Mouse (Mus musculus) embryonic stem cell, embryonic (primary cell): ENCODE results near the gene Tex19.2.
"Not testable (repeated sequence)": the region's sequence is repeated elsewhere in the genome, so short reads cannot be mapped to it uniquely, and the experiment has no call there.

Source experiments
- CTCF ChIA-PET, 4 experiments: fragments of 300-600 bp in 2 of 4; fragments of 350-600 bp in 2 of 4; sonication (Branson Sonifier 250); formaldehyde crosslinking; loops; one replicate each; lab custom pipeline; 2022; ENCODE audit warnings: inconsistent platforms in 2 of 4; lab: Charles Lee
- POLR2A ChIA-PET, 4 experiments: fragments of 300-600 bp in 2 of 4; fragments of 350-600 bp in 2 of 4; sonication (Branson Sonifier 250); formaldehyde crosslinking; loops; one replicate each; lab custom pipeline; 2022; ENCODE audit warnings: antibody characterized with exemption in 4 of 4, inconsistent platforms in 1 of 4; lab: Charles Lee

Tex19.2 gene

DNA sequence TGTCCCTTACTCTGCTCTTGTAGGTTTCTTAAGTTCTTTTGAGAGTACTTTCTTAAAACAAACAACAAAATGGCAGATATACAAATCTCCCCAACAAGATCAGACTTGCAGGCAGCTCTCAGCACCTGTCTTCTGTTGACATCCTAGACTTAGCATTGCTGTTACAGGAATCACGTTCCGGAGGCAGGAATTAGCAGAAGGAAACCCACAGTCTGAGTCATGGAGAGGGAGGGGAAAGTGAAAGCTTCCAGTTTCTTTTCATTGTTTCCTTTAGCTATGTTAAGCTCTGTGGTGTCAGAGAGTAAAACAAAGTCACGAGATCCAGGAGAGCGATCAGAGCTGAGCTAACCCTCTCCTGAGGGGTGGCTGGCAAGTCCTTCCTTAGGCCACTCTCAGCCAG is 27.5 kb downstream of the Tex19.2 start:
- ChIA-PET CTCF (interaction anchor here in 1 of 4 experiments (0.6 to 0.8 kb wide), 3 partner anchors 38 to 627 kb away, joined by 4 to 6 read pairs (median 5); partner anchors contain the start of gene Mrpl12), POLR2A (interaction anchor here in 3 of 4 experiments (0.6 to 1.7 kb wide), 5 partner anchors 34 to 138 kb away, joined by 3 to 7 read pairs (median 3); partner anchors contain the start of genes Tex19.1 (in 2 of the 3) and Cybc1 (in 1 of the 3))

DNA sequence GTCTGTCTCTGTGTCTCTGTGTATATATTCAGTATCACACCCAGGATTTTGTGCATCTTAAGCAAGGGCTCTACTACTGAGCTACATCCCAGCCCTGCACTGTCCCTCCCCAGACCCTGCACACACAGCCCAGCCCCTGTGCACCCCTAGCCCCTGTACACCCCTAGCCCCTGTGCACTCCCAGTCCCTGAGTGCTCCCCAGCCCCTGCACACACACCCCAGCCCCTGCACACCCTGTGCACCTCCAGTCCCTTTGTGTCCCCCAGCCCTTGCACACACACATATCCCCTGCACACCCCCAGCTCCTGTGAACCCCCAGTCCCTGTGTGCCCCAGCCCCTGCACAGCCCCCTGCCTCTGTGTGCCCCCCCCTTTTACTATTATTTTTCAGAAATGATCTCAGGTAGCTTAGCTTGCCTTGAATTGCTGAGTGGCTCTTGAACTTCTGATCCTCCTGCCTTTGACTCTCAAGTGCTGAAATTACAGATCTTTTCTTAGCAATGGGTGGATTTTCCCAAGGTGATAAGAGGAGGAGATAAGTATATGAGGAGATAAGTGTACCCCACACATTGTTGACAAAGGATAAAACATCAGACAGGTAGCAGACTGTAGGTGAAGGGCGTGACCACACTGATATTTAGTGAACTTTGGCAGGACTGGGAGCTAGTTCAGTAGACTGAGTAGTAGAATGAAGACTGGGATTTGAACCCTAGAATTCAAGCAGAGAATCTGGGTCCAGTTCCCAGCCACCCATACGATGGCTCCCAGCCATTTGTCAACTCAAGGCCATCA is 28.5 kb downstream of the Tex19.2 start:
- CTCF ChIA-PET = interaction anchor here in 1 of 4 experiments (0.6 kb wide), 1 partner anchor 19 kb away, joined by 3 read pairs; no protein-coding TSS in a partner anchor
- POLR2A ChIA-PET = interaction anchor here in 1 of 4 experiments (1.7 kb wide), 1 partner anchor 56 kb away, joined by 7 read pairs; the partner anchor contains the start of gene Tex19.1

DNA sequence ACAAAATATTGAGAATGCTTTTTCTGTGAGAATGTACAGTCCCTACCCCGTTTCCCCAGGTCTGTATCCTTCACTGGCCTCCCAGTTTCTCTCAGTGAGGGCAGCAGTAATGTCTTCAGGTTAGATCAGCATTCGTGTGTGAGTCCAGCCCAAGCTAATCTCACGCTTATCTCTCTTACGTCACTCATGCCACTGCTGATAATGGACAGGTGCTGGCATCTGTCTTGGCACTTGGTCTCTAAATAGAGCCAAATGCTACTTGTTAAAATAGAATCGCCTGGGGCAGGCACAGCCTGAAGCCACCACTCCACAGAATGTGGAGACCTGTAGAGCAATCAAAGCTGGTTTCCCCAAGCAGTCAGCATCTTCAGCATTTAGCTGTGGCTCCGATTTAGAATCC is 29.5 kb downstream of the Tex19.2 start:
- POLR2A ChIA-PET = no interaction called here
- CTCF ChIA-PET = interaction anchor here in 1 of 4 experiments (1.2 kb wide), 1 partner anchor 36 kb away, joined by 3 read pairs; no protein-coding TSS in a partner anchor

DNA sequence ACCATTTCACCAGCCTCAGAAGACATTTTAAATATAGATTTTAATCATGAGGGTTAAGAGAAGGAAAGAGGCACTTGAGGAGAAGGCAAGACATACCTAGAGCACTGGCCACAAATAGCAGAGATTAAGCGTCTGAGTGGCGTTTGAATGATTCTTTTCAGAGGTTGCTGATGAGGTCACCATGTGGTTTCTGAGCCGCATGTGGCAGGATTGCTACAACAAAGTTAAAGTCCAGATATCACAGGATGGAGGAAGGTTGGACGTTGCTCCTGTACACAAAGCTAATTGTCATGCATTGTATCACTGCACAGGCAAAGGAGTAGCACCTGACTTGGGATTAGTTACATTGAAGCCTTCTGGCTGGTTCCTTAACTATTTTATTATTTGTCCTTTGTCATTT is 32.2 kb downstream of the Tex19.2 start:
- ChIA-PET POLR2A (interaction anchor here in 1 of 4 experiments (0.9 kb wide), 1 partner anchor 40 kb away, joined by 4 read pairs; no protein-coding TSS in a partner anchor), CTCF (no interaction called here)

DNA sequence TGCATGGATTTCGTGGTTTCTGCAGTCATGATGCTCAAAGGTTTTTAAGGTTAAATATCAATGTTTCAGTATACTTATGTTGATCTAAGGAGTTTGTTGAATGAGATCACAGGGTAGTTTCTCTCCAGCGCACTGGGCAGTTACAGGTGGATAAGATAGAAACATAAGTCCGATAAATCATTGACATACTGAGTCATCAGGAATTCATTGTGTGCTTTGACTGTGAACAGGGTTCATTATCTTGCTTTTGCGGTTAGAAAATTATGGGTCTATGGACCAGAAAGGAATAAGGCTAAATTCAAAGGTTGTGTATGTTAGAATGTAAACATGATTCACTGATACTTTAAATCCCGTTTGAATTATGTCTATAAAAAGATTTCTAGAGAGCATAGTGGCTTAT is 33.3 kb downstream of the Tex19.2 start:
- ChIA-PET CTCF (no interaction called here), POLR2A (no interaction called here)

DNA sequence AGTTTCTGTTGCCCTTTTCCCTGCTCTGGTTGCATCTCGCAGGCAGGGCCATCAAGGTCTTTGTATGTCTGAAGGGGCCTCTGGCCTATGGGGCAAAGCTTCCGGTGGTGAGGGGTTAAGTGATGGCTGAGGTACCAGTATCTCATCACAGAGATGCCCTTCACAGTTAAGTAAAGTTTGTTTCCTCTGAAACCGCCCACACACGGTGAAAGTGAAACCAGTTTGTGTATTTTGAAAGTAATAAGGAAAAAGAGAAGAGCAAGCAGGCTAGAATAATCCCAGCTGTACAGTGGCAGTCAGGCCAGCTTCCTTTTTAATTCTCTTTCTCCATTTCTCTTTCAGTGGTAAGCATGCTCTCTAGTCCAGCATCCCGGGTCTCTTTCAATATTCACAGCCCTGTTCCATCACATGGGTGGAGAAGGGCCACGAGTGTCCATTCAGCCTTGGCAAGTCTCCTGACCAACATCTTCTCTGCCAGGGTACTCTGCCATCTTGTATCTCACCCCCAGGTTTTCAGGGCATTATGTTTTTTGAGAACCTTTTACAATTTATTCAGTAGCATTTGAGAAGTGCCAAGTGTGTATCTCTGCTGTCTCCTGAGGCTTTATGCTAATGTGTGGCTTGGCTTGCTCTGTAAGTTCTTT is 35.5 kb downstream of the Tex19.2 start:
- POLR2A ChIA-PET = no interaction called here
- CTCF ChIA-PET = interaction anchor here in 2 of 4 experiments (0.6 to 1.2 kb wide), 3 partner anchors 29 to 338 kb away, joined by 3 to 9 read pairs (median 3); partner anchors contain the start of gene Fn3krp (in 1 of the 2)

DNA sequence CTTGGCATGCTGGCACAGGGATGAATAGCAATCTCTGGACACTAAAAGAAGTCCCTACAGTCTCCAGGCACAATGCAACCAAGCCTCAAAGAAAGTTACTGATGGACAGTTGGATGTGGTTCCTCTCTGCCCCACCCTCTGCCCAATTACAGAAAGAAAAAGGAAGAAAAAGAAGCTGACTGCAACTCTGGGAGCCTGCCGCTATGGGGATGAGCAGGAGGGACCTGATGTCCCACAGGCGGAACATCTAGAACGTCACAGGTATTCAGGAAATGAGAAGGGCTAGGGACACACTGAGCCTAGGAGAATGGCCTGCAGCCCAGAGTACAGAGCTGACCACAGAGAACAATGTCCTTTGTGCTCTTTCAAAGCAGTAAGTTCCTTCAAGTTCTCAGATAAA is 36.2 kb downstream of the Tex19.2 start:
- ChIA-PET CTCF (no interaction called here), POLR2A (interaction anchor here in 2 of 4 experiments (0.6 to 1.5 kb wide), 2 partner anchors 64 to 552 kb away, joined by 3 to 4 read pairs; partner anchors contain the start of genes Gcgr (in 1 of the 2) and Tex19.1 (in 1 of the 2))

DNA sequence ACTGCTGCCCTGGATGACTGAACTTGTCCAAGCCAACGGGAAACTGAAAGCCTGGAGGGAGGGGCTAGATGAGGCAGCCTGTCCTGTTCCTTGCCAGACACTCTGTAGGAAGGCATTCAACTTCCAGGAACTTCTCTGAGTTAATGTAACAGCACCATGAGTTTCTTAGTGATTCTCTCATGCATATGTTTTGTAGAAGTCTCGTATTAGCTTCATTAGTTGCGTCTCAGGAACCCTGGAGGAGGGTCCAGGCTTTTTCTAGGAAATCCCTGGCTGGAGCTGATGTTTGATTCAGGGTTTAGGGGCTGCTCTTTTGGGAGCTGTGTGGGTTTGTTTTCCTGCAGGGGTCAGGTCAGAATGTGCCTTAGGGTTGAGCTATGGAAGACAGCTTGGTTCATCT is 37.4 kb downstream of the Tex19.2 start, which contains the start of gene Sectm1a:
Gene Sectm1a, minus strand, starts transcription at position 101 of the 400 bp plus-strand sequence.
- ChIA-PET POLR2A (interaction anchor here in 2 of 4 experiments (0.8 to 1.5 kb wide), 3 partner anchors 11 to 65 kb away, joined by 3 to 6 read pairs (median 4); partner anchors contain the start of gene Tex19.1 (in 1 of the 2)), CTCF (interaction anchor here in 2 of 4 experiments (0.6 to 0.7 kb wide), 2 partner anchors 28 kb away, joined by 3 read pairs; no protein-coding TSS in a partner anchor)

DNA sequence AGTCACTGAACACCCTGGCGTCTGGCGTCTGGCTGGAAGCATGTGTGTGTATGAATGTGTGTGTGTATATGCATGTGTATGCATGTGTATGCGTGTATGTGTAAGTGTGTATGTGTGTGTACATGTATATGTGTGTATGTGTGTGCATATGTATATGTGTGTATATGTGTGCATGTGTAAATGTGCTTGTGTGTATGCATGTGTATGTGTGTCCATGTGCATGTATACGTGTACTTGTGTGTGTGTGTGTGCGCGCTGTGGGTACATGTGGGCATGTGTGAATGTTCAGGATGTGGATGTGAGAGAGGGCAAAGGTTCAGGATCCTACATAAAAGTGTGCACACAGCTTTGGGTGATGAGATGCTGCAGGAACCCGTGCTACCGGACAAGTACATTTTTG is 38.1 kb downstream of the Tex19.2 start:
- CTCF ChIA-PET = interaction anchor here in 1 of 4 experiments (1.3 kb wide), 1 partner anchor 27 kb away, joined by 3 read pairs; no protein-coding TSS in a partner anchor
- POLR2A ChIA-PET = interaction anchor here in 1 of 4 experiments (0.6 kb wide), 1 partner anchor 329 kb away, joined by 11 read pairs; no protein-coding TSS in a partner anchor

DNA sequence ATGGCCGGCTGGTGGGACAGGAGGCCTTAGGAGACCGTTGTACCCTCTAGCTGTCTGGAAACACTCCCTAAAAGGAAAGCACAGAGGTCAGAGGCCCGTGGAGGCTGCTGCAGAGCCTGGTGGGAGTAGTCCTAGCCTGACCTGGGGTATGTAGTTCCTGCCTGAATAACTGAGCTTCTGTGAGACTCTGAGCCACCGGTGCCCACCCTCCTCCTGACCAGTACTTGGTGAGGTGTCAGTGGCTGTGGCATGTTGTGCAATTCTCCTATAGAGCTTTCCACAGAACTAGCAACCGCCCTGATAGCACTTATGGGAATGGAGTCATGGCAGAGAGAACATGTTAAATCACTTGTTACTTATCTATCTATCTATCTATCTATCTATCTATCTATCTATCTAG is 42.8 kb downstream of the Tex19.2 start:
- ChIA-PET POLR2A (no interaction called here), CTCF (interaction anchor here in 1 of 4 experiments (1.2 kb wide), 1 partner anchor 22 kb away, joined by 5 read pairs; no protein-coding TSS in a partner anchor)

DNA sequence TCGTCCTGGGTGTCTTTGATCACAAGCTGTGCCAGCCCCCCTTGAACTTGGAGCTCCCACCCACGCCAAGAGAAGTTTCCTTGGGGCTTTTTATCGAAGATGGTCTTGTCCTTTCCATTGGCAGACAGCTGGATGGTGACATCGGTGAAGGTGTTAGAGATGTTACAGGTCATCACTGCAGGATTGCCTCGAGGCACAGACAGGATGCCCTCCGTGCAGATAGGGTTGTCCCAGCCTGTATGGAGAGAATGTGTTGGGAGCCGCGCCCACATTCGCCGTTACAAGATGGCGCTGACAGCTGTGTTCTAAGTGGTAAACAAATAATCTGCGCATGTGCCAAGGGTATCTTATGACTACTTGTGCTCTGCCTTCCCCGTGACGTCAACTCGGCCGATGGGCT is 48.8 kb downstream of the Tex19.2 start:
- POLR2A ChIA-PET = interaction anchor here in 1 of 4 experiments (1.3 kb wide), 1 partner anchor 76 kb away, joined by 3 read pairs; the partner anchor contains the start of gene Tex19.1
- CTCF ChIA-PET = not testable (repeated sequence)

DNA sequence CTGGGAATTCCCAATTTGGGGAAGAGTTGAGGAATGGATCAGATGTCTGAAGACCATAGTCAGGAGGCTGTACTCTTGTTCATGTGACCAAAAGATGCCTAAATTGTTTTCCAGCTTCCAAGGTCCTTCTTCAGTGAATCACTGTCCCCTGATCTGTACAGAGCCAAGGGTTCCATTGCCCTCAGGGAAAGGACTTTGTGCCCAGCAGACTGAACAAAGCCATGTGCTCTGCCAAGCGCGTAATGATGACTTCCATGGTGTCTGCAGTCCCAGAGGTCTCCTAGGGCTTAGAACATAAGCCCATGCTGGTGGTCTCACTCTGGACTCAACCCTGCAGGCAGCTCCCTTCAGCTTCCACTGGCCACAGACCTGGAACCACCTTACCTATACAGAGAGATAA is 50.6 kb downstream of the Tex19.2 start:
- CTCF ChIA-PET = no interaction called here
- POLR2A ChIA-PET = no interaction called here
